Mouse (Mus musculus): ENCODE measurements around the gene Sgms2.

Sgms2 gene

GRCm38 (mm10) chr3:131307811-131308210, 183.4 kb downstream of the Sgms2 start:
- DNase-seq (ENCODE audit: low read depth, low spot score), result no peak

- DNase-seq (ENCODE audit: low read depth, low spot score), result no peak
These were observed 185.0 kb downstream of the Sgms2 start for GRCm38 (mm10) chr3:131306255-131306654.

GRCm38 (mm10) chr3:131303320-131303714, 187.9 kb downstream of the Sgms2 start:
- no peak for DNase-seq (ENCODE audit: low read depth, low spot score)

GRCm38 (mm10) chr3:131302452-131303319, 188.5 kb downstream of the Sgms2 start, which contains the start of gene Cyp2u1:
Cyp2u1 (minus strand) TSS chr3:131303227.
- peak; percentile 91 for DNase-seq (ENCODE audit: low read depth, low spot score)

- DNase-seq (ENCODE audit: low read depth, low spot score), result peak; percentile 84
These were observed 191.3 kb downstream of the Sgms2 start for GRCm38 (mm10) chr3:131299908-131300307.

- DNase-seq (ENCODE audit: low read depth, low spot score), result no peak
These were observed 192.1 kb downstream of the Sgms2 start for GRCm38 (mm10) chr3:131299078-131299477.

GRCm38 (mm10) chr3:131296893-131297292, 194.3 kb downstream of the Sgms2 start:
- DNase-seq (ENCODE audit: low read depth, low spot score), result no peak

- no peak for DNase-seq (ENCODE audit: low read depth, low spot score)
These were observed 195.6 kb downstream of the Sgms2 start for GRCm38 (mm10) chr3:131295513-131296200.

GRCm38 (mm10) chr3:131294503-131294902, 196.7 kb downstream of the Sgms2 start:
- DNase-seq (ENCODE audit: low read depth, low spot score), result no peak

- DNase-seq (ENCODE audit: low read depth, low spot score), result no peak
These were observed 198.3 kb downstream of the Sgms2 start for GRCm38 (mm10) chr3:131292959-131293358.

GRCm38 (mm10) chr3:131292349-131292748, 198.9 kb downstream of the Sgms2 start:
- DNase-seq (ENCODE audit: low read depth, low spot score), result no peak

- DNase-seq (ENCODE audit: low read depth, low spot score), result no peak
These were observed 199.3 kb downstream of the Sgms2 start for GRCm38 (mm10) chr3:131291890-131292289.

- DNase-seq (ENCODE audit: low read depth, low spot score), result no peak
These were observed 217.1 kb downstream of the Sgms2 start for GRCm38 (mm10) chr3:131274151-131274550.

GRCm38 (mm10) chr3:131272374-131273100, 218.7 kb downstream of the Sgms2 start:
- DNase-seq (ENCODE audit: low read depth, low spot score), result peak; percentile 14

GRCm38 (mm10) chr3:131271559-131272373, 219.4 kb downstream of the Sgms2 start, which contains the start of gene Hadh:
Hadh (minus strand) TSS chr3:131272101.
- DNase-seq (ENCODE audit: low read depth, low spot score), result peak; percentile 85

GRCm38 (mm10) chr3:131271157-131271556, 220.1 kb downstream of the Sgms2 start:
- peak; percentile 84 for DNase-seq (ENCODE audit: low read depth, low spot score)

- no peak for DNase-seq (ENCODE audit: low read depth, low spot score)
These were observed 220.8 kb downstream of the Sgms2 start for GRCm38 (mm10) chr3:131270381-131270780.

Data from 3T3-L1 (cell line).